Mouse (Mus musculus) retina, postnatal 1 day (tissue): ENCODE results near the gene Mef2c.

ENCODE experiments used
- DNase-seq: peaks from one replicate; pipeline ENCODE4 v3.0.0-alpha.2; 2012

Mef2c gene

DNA sequence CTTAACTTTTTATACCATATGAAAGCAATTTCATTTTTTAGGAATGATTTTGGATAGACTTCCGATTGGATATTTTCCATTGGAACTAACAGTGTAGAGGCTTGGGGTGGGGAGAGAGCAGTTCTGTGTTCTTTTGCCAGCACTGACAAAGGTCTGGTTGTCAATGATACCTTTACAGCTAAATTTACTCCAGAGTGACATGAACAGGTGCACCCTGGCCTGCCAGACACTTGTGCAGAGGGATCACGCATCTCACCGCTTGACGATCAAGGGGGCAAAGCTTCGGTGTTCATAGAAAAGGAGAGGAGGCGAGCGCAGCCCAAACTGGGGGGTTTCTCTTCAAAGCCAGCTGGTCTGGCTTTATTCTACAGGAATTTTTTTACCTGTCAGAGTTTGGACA, at the start of gene Mef2c:
TSS of gene Mef2c (plus strand) at position 116 of the 400 bp plus-strand sequence.
- no peak for DNase-seq

DNA sequence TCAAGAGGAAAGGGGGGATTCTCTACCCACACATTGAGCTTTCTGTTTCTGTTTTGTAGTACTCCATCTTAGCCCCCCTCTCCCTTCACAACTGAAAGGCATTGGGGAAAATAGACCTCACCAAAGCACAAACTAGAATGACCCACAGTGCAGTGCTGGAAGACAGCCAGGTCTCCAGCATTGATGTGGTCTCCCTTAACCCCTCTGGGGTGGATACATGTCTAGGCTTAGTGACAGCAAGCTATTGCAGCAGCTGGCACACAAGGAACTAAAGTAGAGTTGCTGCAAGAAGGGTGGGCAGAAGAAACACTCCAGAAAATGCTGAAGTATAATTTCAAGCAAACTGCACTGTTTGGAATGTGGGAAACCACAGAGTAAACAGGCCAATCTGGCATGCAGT, 45.1 kb upstream of the Mef2c start:
- DNase-seq: no peak

GRCm38 (mm10) chr13:83459600-83459999, 44.2 kb upstream of the Mef2c start:
- no peak for DNase-seq

- DNase-seq: no peak
These were observed 43.2 kb upstream of the Mef2c start for GRCm38 (mm10) chr13:83460620-83461019.

DNA sequence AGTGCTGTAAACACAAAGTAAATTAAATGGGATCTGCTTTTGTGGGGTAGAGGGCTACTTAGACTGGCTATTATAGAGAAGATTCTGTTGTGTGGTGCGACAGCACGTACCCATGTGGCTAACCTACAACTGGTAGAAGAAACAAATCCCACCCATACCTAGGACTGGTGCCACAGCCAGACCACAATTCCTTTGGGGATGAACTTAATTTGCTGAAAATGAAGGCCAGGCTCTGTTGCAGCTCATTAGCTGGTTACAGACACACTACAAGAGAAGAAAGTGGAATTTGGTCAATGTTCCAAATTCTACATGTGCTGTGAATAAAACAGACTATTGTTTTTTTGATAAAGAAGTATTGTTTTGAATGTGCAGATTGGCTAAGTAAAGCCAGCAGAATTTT, 42.3 kb upstream of the Mef2c start:
- no peak for DNase-seq

- no peak for DNase-seq
These were observed 37.1 kb upstream of the Mef2c start for GRCm38 (mm10) chr13:83466756-83467155.

- DNase-seq: no peak
These were observed 35.0 kb upstream of the Mef2c start for GRCm38 (mm10) chr13:83468794-83469193.

DNA sequence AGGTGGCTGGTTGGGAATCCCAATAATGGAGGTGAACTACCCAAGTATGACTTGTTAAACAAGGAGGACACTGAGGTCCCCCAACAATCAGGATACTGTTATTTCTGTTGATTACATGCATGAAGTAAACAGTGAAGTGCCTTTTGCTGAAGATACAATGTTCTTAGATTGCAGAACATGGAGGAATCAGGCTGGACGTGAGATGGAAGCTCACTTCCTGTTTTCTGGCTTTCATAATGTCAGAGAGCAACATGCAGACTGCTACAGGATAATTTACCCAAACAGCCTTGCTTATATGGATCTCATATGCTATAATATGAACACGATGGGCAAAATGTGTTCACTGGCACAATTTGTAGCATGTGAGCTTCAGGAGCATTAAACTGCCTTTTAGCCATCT, 30.1 kb upstream of the Mef2c start:
- no peak for DNase-seq

GRCm38 (mm10) chr13:83480388-83480787, 23.4 kb upstream of the Mef2c start:
- no peak for DNase-seq

- no peak for DNase-seq
These were observed 22.5 kb upstream of the Mef2c start for GRCm38 (mm10) chr13:83481310-83481709.

DNA sequence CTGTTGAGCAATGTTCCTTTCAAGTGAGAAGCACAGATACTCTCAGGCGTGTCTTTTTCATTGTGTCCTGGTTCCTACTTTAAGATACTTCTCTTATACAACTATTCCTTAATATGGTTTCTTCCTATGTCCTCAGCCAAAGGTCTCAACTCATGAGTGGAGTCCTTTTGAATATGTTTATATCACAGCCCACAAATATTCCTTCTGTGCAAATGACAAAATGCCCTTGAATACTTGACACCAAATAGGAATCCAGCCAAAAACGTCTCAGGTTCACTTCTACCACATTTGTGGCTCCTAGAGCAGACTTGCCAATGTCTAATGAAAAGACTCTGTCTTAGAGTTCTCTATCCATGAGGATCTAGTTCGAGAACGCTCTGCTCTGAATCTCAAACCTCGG, 21.7 kb upstream of the Mef2c start:
- no peak for DNase-seq

- no peak for DNase-seq
These were observed 19.6 kb upstream of the Mef2c start for GRCm38 (mm10) chr13:83484215-83484614.

GRCm38 (mm10) chr13:83484721-83485369, 19.0 kb upstream of the Mef2c start:
- no peak for DNase-seq

DNA sequence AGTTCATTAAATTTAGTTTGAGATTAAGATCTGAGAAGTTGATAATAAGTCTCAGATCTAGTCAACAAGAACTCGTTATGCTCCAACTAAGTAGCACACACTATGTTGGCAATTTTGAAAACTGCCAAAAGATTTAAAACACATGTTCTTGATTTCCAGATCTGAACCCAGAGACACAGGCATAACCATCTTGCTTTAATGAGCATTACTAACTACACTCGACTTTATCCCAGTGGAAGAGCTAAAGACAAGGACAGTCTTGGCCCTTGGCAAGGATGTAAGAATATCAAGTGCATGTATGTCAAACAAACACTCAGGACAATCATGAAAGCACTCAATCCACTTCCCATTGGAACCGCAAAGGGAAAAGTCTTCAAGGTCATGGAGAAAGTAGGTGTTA, 11.8 kb upstream of the Mef2c start:
- DNase-seq: no peak

DNA sequence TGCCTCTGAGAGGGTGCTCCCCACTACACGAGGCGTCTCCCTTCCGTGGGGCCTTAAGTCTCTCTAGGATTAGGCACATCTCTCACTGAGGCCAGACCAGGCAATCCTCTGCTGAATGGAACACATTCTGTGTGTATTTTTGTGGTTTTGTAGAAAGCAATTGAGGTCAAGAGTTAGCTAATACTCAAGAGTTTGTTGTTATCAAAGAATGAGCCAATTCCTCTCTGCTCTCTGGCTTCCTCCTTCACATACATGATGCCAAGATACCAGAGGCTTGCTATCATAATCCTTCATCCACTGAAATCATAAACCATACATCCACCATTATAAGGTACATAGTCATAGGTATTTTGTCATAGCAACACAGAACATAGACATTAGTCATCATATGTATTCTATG, 6.1 kb upstream of the Mef2c start:
- DNase-seq: no peak

DNA sequence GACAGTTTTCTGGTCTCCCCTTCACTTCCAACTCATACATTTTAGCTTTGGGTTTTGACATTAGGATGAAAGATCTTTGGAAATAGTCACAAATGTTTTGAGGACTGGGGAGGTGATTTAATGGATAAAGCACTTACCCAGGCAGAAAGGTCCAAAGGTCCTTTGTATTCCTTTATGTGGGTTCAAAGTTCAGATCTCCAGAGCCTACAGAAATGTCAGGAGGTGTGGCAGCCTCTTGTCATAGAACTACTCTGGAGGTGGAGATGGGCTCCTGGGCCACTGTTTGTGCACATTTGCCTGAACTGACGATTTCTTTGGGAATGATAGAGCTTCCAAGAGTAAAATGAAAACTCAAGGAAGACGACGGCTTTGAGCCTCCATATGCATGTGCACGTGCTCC, 4.3 kb upstream of the Mef2c start:
- DNase-seq: no peak

- DNase-seq: no peak
These were observed 3.9 kb downstream of the Mef2c start for GRCm38 (mm10) chr13:83507687-83508086.

GRCm38 (mm10) chr13:83515013-83515547, 11.2 kb downstream of the Mef2c start:
- DNase-seq: no peak

DNA sequence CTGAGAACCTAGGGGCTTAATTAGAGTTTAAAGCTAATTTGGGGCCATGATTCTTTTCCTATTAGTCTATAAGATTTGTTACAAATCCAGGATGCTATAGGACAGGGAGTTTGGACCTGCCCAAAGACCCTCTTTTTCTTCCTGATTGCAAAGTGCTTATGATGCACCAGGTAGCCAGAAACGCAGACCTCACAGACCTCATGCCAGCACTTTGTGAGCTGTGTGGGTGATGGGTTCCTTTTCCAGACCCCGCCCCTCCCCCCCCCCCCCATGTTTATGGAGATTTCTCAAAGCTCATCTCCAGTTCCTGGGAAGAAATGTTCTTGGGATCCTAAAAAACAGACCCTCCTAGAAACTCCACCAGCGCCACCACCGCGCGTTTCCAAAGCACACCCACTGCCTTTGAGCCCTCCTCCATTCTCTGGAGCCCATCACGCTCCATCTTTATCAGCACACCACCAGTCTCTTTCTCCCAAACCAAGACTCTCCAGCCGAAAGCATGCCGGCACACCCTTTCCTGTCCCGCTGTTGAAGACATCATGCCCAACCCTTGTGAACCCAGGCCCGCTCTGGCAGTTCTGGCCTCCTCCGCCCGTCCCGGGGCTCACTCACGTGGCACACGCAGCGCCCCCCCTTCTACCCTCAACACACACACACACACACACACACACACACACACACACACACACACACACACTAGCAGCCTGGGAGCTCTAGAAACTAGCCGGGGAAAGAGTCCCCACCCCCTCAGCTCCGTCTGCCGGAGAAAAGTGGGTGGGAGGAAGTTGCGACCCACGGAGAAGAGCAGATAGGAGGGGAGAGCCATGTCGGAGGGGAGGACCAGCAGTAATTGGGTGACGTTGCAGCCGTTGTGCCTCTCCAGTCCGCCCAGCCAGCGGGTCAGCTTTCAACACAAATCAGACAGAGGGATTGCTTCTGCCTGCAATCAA, 14.1 kb downstream of the Mef2c start:
- peak; percentile 79 for DNase-seq

- no peak for DNase-seq
These were observed 17.0 kb downstream of the Mef2c start for GRCm38 (mm10) chr13:83520807-83521206.

GRCm38 (mm10) chr13:83523232-83523969, 19.6 kb downstream of the Mef2c start:
- DNase-seq: peak; percentile 68

DNA sequence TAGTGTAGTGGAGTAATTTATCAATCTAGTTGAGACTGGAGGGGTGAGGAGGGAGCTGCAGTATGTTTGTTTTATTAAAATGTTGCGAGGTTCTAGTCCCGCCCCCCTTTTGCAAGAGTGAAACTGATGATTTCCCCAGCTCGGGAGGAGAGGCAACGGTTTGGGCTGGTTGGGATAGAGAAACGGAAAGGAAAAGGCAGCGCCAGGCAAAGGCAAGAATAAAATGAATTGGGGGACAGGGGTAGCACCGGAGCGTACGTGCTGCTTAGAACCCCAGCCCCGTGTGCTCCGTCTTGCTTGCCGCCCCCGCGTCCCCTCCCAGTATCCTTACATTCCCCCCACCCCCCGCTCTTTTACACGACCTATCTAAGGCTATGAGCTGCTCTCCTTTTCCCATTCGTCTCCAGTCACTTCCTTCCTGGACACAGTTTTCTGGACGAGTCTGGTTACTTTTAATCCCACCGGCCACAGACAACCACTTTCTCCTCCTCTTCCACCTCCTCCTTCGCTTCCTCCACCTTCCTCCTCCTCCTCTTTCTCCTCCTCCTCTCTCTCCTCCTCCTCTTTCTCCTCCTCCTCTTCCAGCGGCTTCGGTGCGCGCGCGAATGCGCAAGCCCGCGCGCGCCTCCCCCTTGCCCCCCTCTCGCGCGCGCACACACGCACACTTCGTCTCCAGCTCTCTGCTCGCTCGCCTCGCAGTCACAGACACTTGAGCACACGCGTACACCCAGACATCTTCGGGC, 20.5 kb downstream of the Mef2c start:
- peak; percentile 78 for DNase-seq
